In the genomic region with DNA sequence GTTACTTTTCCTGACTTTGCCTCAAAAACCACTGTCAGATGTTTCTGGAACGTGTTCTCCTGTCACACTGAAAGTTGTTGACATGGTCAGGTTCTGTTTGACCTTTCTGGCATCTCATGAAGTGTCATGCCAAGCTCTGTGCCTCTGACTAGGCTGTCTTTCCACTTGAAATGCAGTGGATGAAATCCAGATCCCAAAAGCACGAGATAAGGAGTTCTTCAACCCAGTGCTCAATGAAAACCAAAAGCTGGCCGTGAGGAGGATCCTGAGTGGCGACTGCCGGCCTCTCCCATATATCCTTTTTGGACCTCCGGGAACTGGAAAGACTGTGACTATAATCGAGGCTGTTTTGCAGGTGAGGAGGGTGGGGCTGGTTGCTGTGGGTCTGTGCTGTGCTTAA, we compare ENCODE assay signal across 30 mouse cellular contexts. TPM values are rescaled to one million over a fixed set of nuclear protein-coding genes. Genes with fewer than 3 reads are reported as not detected.
DNase-seq lines count a peak whose midpoint lies in the region; ATAC-seq and TF ChIP-seq lines count a peak whose summit lies in the region.
"Had no signal": no experiment of that assay in that cellular context is flagged by ENCODE, and none has a peak within 500 bp of the region (broad histone marks: within the 10 kb centered on the region; RNA-seq: fewer than 3 reads in every experiment).

No protein-coding gene starts in this region.

- peak in 1 of 2 experiments; percentile 56 for DNase-seq in heart, adult 2 months
- peak; percentile 84 for DNase-seq in heart, embryonic 10.5 days (ENCODE audit: low spot score)
- DNase-seq in yolk sac, embryonic 10.5 days (ENCODE audit: low spot score): peak; percentile 9
- no peak for DNase-seq in ovary, postnatal 14 days (ENCODE audit: low spot score)
- DNase-seq in left cerebral cortex, postnatal 36 days (ENCODE audit: low spot score in 2 of 2): no peak
- DNase-seq in adrenal gland, adult 2 months: no peak
- DNase-seq: adrenal gland, postnatal 14 days; cerebellum, adult 8-10 months; cerebellum, postnatal 36 days; gastrocnemius, postnatal 25 days; kidney, postnatal 25 days; lung, embryonic 14.5 days; thymus, adult 2 months had no signal

- TF ChIP-seq EP300 in heart, adult 2 months (IDR thresholded peaks at IDR 0.05; ENCODE audit: insufficient read depth, low read depth, low read length): peak; percentile 78; the same call in 1 of the 2 replicates

- peak overlapping the region; percentile 50 for H3K9ac ChIP-seq in heart, adult 2 months (ENCODE audit: low read depth, low read length)
- peak overlapping the region; percentile 67 for H3K9ac ChIP-seq in heart, embryonic 16.5 days (ENCODE audit: low read length)
- H3K9ac ChIP-seq: forebrain, embryonic 15.5 days; intestine, embryonic 15.5 days; limb, embryonic 12.5 days; liver, embryonic 12.5 days; lung, embryonic 14.5 days; midbrain, embryonic 12.5 days; neural tube, embryonic 15.5 days had no signal

- no peaks in the 10 kb centered on the region for H3K4me1 ChIP-seq in heart, adult 2 months (ENCODE audit: control insufficient read depth, insufficient read depth, low read length)
- peaks cover 41% of the 10 kb centered on the region for H3K4me1 ChIP-seq in heart, embryonic 10.5 days
- peaks cover 8% of the 10 kb centered on the region for H3K4me1 ChIP-seq in heart, embryonic 16.5 days (ENCODE audit: control insufficient read depth, insufficient read depth, low read length)
- H3K4me1 ChIP-seq: forebrain, embryonic 15.5 days; hindbrain, embryonic 10.5 days; intestine, embryonic 15.5 days; limb, embryonic 12.5 days; neural tube, embryonic 15.5 days had no signal

- TF ChIP-seq POLR2A in heart, adult 2 months (IDR thresholded peaks at IDR 0.05; ENCODE audit: insufficient read depth, low read depth, low read length): peak; percentile 33; the same call in 1 of the 2 replicates

- H3K27ac ChIP-seq in heart, adult 2 months: peak overlapping the region; percentile 69
- H3K27ac ChIP-seq in heart, embryonic 10.5 days: peak overlapping the region; percentile 85
- peak overlapping the region; percentile 95 for H3K27ac ChIP-seq in heart, embryonic 16.5 days (ENCODE audit: low read length)
- H3K27ac ChIP-seq: forebrain, embryonic 15.5 days; hindbrain, embryonic 10.5 days; intestine, embryonic 15.5 days; layer of hippocampus, adult 2 months; limb, embryonic 12.5 days; liver, embryonic 12.5 days; midbrain, embryonic 12.5 days; neural tube, embryonic 15.5 days; stomach, postnatal 0 days had no signal

- no peaks in the 10 kb centered on the region for H3K9me3 ChIP-seq in heart, embryonic 10.5 days
- no peaks in the 10 kb centered on the region for H3K9me3 ChIP-seq in heart, embryonic 16.5 days (replicated peaks; ENCODE audit: control insufficient read depth, low read length)
- H3K9me3 ChIP-seq: forebrain, embryonic 15.5 days; hindbrain, embryonic 10.5 days; intestine, embryonic 15.5 days; limb, embryonic 12.5 days; liver, embryonic 12.5 days; midbrain, embryonic 12.5 days; neural tube, embryonic 15.5 days had no signal

- no peaks in the 10 kb centered on the region for H3K79me2 ChIP-seq in heart, adult 2 months (replicated peaks; ENCODE audit: control insufficient read depth, insufficient read depth, low read length)

- H3K4me3 ChIP-seq in heart, adult 2 months: peak overlapping the region; percentile 44
- H3K4me3 ChIP-seq in heart, embryonic 10.5 days: peak overlapping the region; percentile 51
- H3K4me3 ChIP-seq in heart, embryonic 16.5 days (ENCODE audit: low read length): peak overlapping the region; percentile 47
- H3K4me3 ChIP-seq: forebrain, embryonic 15.5 days; hindbrain, embryonic 10.5 days; intestine, embryonic 15.5 days; layer of hippocampus, adult 2 months; limb, embryonic 12.5 days; liver, embryonic 12.5 days; midbrain, embryonic 12.5 days; neural tube, embryonic 15.5 days had no signal

- H3K36me3 ChIP-seq in heart, adult 2 months (ENCODE audit: control insufficient read depth, insufficient read depth, low read length): no peaks in the 10 kb centered on the region
- H3K36me3 ChIP-seq in heart, embryonic 10.5 days: peaks cover 17% of the 10 kb centered on the region; the same call in 1 of the 2 replicates
- peaks cover 2% of the 10 kb centered on the region; the same call in 1 of the 2 replicates for H3K36me3 ChIP-seq in heart, embryonic 16.5 days (ENCODE audit: control insufficient read depth, insufficient read depth)
- H3K36me3 ChIP-seq: forebrain, embryonic 15.5 days; hindbrain, embryonic 10.5 days; intestine, embryonic 15.5 days; limb, embryonic 12.5 days; liver, embryonic 12.5 days; midbrain, embryonic 12.5 days; neural tube, embryonic 15.5 days had no signal

- no peak for TF ChIP-seq CTCF in heart, adult 2 months (IDR thresholded peaks at IDR 0.05)

- peak; percentile 90 for ATAC-seq in heart, embryonic 16.5 days (replicated peaks; ENCODE audit: extremely low read depth, insufficient read depth, low FRiP score)
- ATAC-seq: forebrain, embryonic 15.5 days; hindbrain, embryonic 16.5 days; intestine, embryonic 15.5 days; liver, embryonic 12.5 days had no signal

- intact Hi-C loops in heart, adult 2 months (cut with DNase I): loop anchor here (1.0 kb wide), 1 partner anchor 55 kb away; a partner anchor contains a TSS
- intact Hi-C loops in left cerebral cortex, postnatal 36 days (cut with DNase I): no loop called here

- no peaks in the 10 kb centered on the region for H3K27me3 ChIP-seq in heart, adult 2 months (ENCODE audit: control insufficient read depth, insufficient read depth, low read length)
- no peaks in the 10 kb centered on the region for H3K27me3 ChIP-seq in heart, embryonic 10.5 days (ENCODE audit: insufficient read depth, poor library complexity, severe bottlenecking)
- H3K27me3 ChIP-seq in heart, embryonic 16.5 days (ENCODE audit: control insufficient read depth, insufficient read depth, low read length): no peaks in the 10 kb centered on the region
- H3K27me3 ChIP-seq: forebrain, embryonic 15.5 days; intestine, embryonic 15.5 days; limb, embryonic 12.5 days; midbrain, embryonic 12.5 days; neural tube, embryonic 15.5 days had no signal

- 11% methylated on average over 7 of the region's 7 CpGs for WGBS in heart, adult 2 months
- WGBS in heart, embryonic 10.5 days: 18% methylated on average over 7 of the region's 7 CpGs
- WGBS in heart, embryonic 16.5 days: 25% methylated on average over 7 of the region's 7 CpGs

- peak overlapping the region; percentile 67 for H3K4me2 ChIP-seq in heart, embryonic 16.5 days (ENCODE audit: low read depth, low read length)
- H3K4me2 ChIP-seq: forebrain, embryonic 15.5 days; intestine, embryonic 15.5 days; limb, embryonic 12.5 days; liver, embryonic 12.5 days; lung, embryonic 14.5 days; midbrain, embryonic 12.5 days; neural tube, embryonic 15.5 days had no signal

RNA-seq across cellular contexts. Expression of a gene that starts 37.4 kb away (rescaled TPM):
- 100 to 1,000 TPM in 1 of 2 experiments, 10 to 100 TPM in 1; 96.4 to 107 TPM for total RNA-seq in heart, adult 2 months (2021)
- 51.7 and 85.0 TPM in 2 replicates for polyA plus RNA-seq in heart, adult 2 months (2012; rRNA removed)
- polyA plus RNA-seq in heart, embryonic 10.5 days (2016; fragmentation: Nextera tagmentation; extraction: Ambion mirVana): 45.0 and 85.0 TPM in 2 replicates
- polyA plus RNA-seq in heart, embryonic 16.5 days (2015; fragmentation: Nextera tagmentation; extraction: Ambion mirVana): 77.6 and 85.3 TPM in 2 replicates
- total RNA-seq in left cerebral cortex, postnatal 36 days (2021): not detected
- total RNA-seq in adrenal gland, adult 2 months (2021): not detected
- not detected in 2 replicates for polyA plus RNA-seq in adrenal gland, adult 2 months (2012; rRNA removed)
- total RNA-seq: adrenal gland, postnatal 14 days; gastrocnemius, postnatal 25 days; layer of hippocampus, adult 2 months; layer of hippocampus, postnatal 25 days; megakaryocyte, adult 5-6 weeks; MEL had no signal
- polyA plus RNA-seq: C2C12; forebrain, embryonic 15.5 days; hindbrain, embryonic 10.5 days; intestine, embryonic 15.5 days; kidney, embryonic 14.5 days; limb, embryonic 12.5 days; liver, embryonic 12.5 days; lung, embryonic 14.5 days; midbrain, embryonic 12.5 days; neural tube, embryonic 15.5 days; small intestine, adult 2 months; stomach, postnatal 0 days had no signal

RNA-seq across cellular contexts. Expression of a gene that starts 39.4 kb away (rescaled TPM):
- 1 to 10 TPM in 1 of 2 experiments, under 1 TPM in 1; 0.91 to 1.3 TPM for total RNA-seq in heart, adult 2 months (2021)
- polyA plus RNA-seq in heart, adult 2 months (2012; rRNA removed): 1.3 and 2.1 TPM in 2 replicates
- 1.8 and 1.9 TPM in 2 replicates for polyA plus RNA-seq in heart, embryonic 10.5 days (2016; fragmentation: Nextera tagmentation; extraction: Ambion mirVana)
- 1.3 and 1.4 TPM in 2 replicates for polyA plus RNA-seq in heart, embryonic 16.5 days (2015; fragmentation: Nextera tagmentation; extraction: Ambion mirVana)
- total RNA-seq in left cerebral cortex, postnatal 36 days (2021): 100 to 1,000 TPM; 100 to 103 TPM
- total RNA-seq in adrenal gland, adult 2 months (2021): 1 to 10 TPM in 1 of 2 experiments, under 1 TPM in 1; 0.61 to 1.3 TPM
- polyA plus RNA-seq in adrenal gland, adult 2 months (2012; rRNA removed): 1.1 and 1.9 TPM in 2 replicates
- total RNA-seq: gastrocnemius, postnatal 25 days; megakaryocyte, adult 5-6 weeks; MEL had no signal
- polyA plus RNA-seq: C2C12; liver, embryonic 12.5 days had no signal

RNA-seq across cellular contexts. Expression of a gene that starts 41.3 kb away (rescaled TPM):
- not detected for total RNA-seq in heart, adult 2 months (2021)
- not detected in 2 replicates for polyA plus RNA-seq in heart, adult 2 months (2012; rRNA removed)
- not detected in 2 replicates for polyA plus RNA-seq in heart, embryonic 10.5 days (2016; fragmentation: Nextera tagmentation; extraction: Ambion mirVana)
- polyA plus RNA-seq in heart, embryonic 16.5 days (2015; fragmentation: Nextera tagmentation; extraction: Ambion mirVana): 0.05 and 0.24 TPM in 2 replicates
- total RNA-seq in left cerebral cortex, postnatal 36 days (2021): 100 to 1,000 TPM in 1 of 2 experiments, 10 to 100 TPM in 1; 99.9 to 111 TPM
- total RNA-seq in adrenal gland, adult 2 months (2021): not detected
- polyA plus RNA-seq in adrenal gland, adult 2 months (2012; rRNA removed): not detected in 2 replicates
- total RNA-seq: adrenal gland, postnatal 14 days; megakaryocyte, adult 5-6 weeks; MEL had no signal
- polyA plus RNA-seq: intestine, embryonic 15.5 days; kidney, embryonic 14.5 days; limb, embryonic 12.5 days; liver, embryonic 12.5 days; lung, embryonic 14.5 days; stomach, postnatal 0 days had no signal

RNA-seq across cellular contexts. Expression of a gene that starts 54.8 kb away (rescaled TPM):
- 10 to 100 TPM; 48.8 to 51.5 TPM for total RNA-seq in heart, adult 2 months (2021)
- polyA plus RNA-seq in heart, adult 2 months (2012; rRNA removed): 38.3 and 47.8 TPM in 2 replicates
- polyA plus RNA-seq in heart, embryonic 10.5 days (2016; fragmentation: Nextera tagmentation; extraction: Ambion mirVana): 63.0 and 67.6 TPM in 2 replicates
- polyA plus RNA-seq in heart, embryonic 16.5 days (2015; fragmentation: Nextera tagmentation; extraction: Ambion mirVana): 54.0 and 55.9 TPM in 2 replicates
- 10 to 100 TPM; 16.8 to 19.5 TPM for total RNA-seq in left cerebral cortex, postnatal 36 days (2021)
- total RNA-seq in adrenal gland, adult 2 months (2021): 10 to 100 TPM; 27.4 to 47.7 TPM
- polyA plus RNA-seq in adrenal gland, adult 2 months (2012; rRNA removed): 43.2 and 47.8 TPM in 2 replicates

Comparison
In these comparisons a context has a peak if more than half of its experiments do, and no peak if none do; other contexts are left out.
1. DNase-seq: peak in heart, embryonic 10.5 days (single experiment) and yolk sac, embryonic 10.5 days (single experiment); none in ovary, postnatal 14 days (single experiment), left cerebral cortex, postnatal 36 days (0 of 2) and adrenal gland, adult 2 months (single experiment).
2. RNA of a gene that starts 37.4 kb away (polyA plus RNA-seq): 77.6 to 85.3 TPM in heart, embryonic 16.5 days, 51.7 to 85.0 TPM in heart, adult 2 months and 45.0 to 85.0 TPM in heart, embryonic 10.5 days; not detected in adrenal gland, adult 2 months; every median in the first group is over 10 times any median in the second.
3. Peak in every context shown above with its lines, with median percentiles within 50 percentile points of each other: H3K27ac ChIP-seq and H3K4me3 ChIP-seq.